Mouse (Mus musculus): ENCODE measurements around the gene Urb1. TPM values are rescaled to one million over a fixed set of nuclear protein-coding genes. Genes with fewer than 3 reads are reported as not detected.

Gene Urb1
- polyA plus RNA-seq, 1 experiment from 2014 or later: 11.6 TPM

- Histone ChIP-seq H3K4me3 (replicated peaks; ENCODE audit: low read depth, low read length) (no peak within 1 kb of the TSS), H3K36me3 (ENCODE audit: control insufficient read depth, insufficient read depth, low read length) (no peaks in the 10 kb centered on the region), H3K27ac (replicated peaks; ENCODE audit: low read depth, low read length) (no peak within 1 kb of the TSS), H3K4me1 (ENCODE audit: control insufficient read depth, insufficient read depth, low read length) (no peaks in the 10 kb centered on the region; the same call in 1 of the 2 replicates), H3K4me2 (ENCODE audit: low read length) (no peak within 1 kb of the TSS), H3K9ac (replicated peaks; ENCODE audit: low read length) (no peak within 1 kb of the TSS), H3K27me3 (ENCODE audit: control insufficient read depth, insufficient read depth, low read length) (no peaks in the 10 kb centered on the region), H3K9me3 (ENCODE audit: control insufficient read depth, low read length) (no peaks in the 10 kb centered on the region)
- DNase-seq: no peak
- 88% methylated on average over 26 of the region's 26 CpGs for WGBS
- ATAC-seq (ENCODE audit: low FRiP score, low TSS enrichment): no peak
Observed at GRCm38 (mm10) chr16:90738092-90738956, 71.9 kb downstream of the Urb1 start, which contains the start of gene Mrap. TSS of gene Mrap (plus strand) at chr16:90738207.

- H3K36me3 ChIP-seq (ENCODE audit: control insufficient read depth, insufficient read depth, low read length): no peaks in the 10 kb centered on the region
- DNase-seq (no peak), ATAC-seq (ENCODE audit: low FRiP score, low TSS enrichment) (no peak)
- no peaks in the 10 kb centered on the region for H3K9me3 ChIP-seq (ENCODE audit: control insufficient read depth, low read length)
- no peak overlapping the region for H3K9ac ChIP-seq (replicated peaks; ENCODE audit: low read length)
- no peak overlapping the region for H3K4me2 ChIP-seq (ENCODE audit: low read length)
- H3K4me1 ChIP-seq (ENCODE audit: control insufficient read depth, insufficient read depth, low read length): no peaks in the 10 kb centered on the region
- H3K27me3 ChIP-seq (ENCODE audit: control insufficient read depth, insufficient read depth, low read length): no peaks in the 10 kb centered on the region
- no peak overlapping the region for H3K27ac ChIP-seq (replicated peaks; ENCODE audit: low read depth, low read length)
- no peak overlapping the region for H3K4me3 ChIP-seq (replicated peaks; ENCODE audit: low read depth, low read length)
- WGBS: 77% methylated on average over 10 of the region's 10 CpGs
Observed at GRCm38 (mm10) chr16:90736672-90737270, 73.4 kb downstream of the Urb1 start.

GRCm38 (mm10) chr16:90735611-90736010 lies 74.6 kb downstream of the Urb1 start:
- no peak for DNase-seq
- Histone ChIP-seq H3K36me3 (ENCODE audit: control insufficient read depth, insufficient read depth, low read length) (no peaks in the 10 kb centered on the region), H3K9ac (replicated peaks; ENCODE audit: low read length) (no peak overlapping the region), H3K4me2 (ENCODE audit: low read length) (no peak overlapping the region), H3K27me3 (ENCODE audit: control insufficient read depth, insufficient read depth, low read length) (no peaks in the 10 kb centered on the region), H3K9me3 (ENCODE audit: control insufficient read depth, low read length) (peaks cover 3% of the 10 kb centered on the region; the same call in 1 of the 2 replicates), H3K27ac (replicated peaks; ENCODE audit: low read depth, low read length) (no peak overlapping the region), H3K4me3 (replicated peaks; ENCODE audit: low read depth, low read length) (no peak overlapping the region), H3K4me1 (ENCODE audit: control insufficient read depth, insufficient read depth, low read length) (no peaks in the 10 kb centered on the region)
- ATAC-seq (ENCODE audit: low FRiP score, low TSS enrichment): no peak
- WGBS: 82% methylated on average over 4 of the region's 4 CpGs

GRCm38 (mm10) chr16:90727233-90728115 lies 82.7 kb downstream of the Urb1 start, which contains the start of gene Mis18a:
TSS of gene Mis18a (minus strand) at chr16:90727404.
- peak; percentile 95 for ATAC-seq (ENCODE audit: low FRiP score, low TSS enrichment)

GRCm38 (mm10) chr16:90726600-90727227 lies 83.5 kb downstream of the Urb1 start:
- Histone ChIP-seq H3K27me3 (ENCODE audit: control insufficient read depth, insufficient read depth, low read length) (no peaks in the 10 kb centered on the region), H3K27ac (replicated peaks; ENCODE audit: low read depth, low read length) (no peak overlapping the region), H3K9me3 (ENCODE audit: control insufficient read depth, low read length) (peaks cover 3% of the 10 kb centered on the region; the same call in 1 of the 2 replicates), H3K4me2 (ENCODE audit: low read length) (peak overlapping the region; percentile 86), H3K4me3 (replicated peaks; ENCODE audit: low read depth, low read length) (peak overlapping the region; percentile 69), H3K4me1 (ENCODE audit: control insufficient read depth, insufficient read depth, low read length) (peaks cover 5% of the 10 kb centered on the region; the same call in 1 of the 2 replicates), H3K36me3 (ENCODE audit: control insufficient read depth, insufficient read depth, low read length) (0 out of 2 replicates have a peak, but pooled peaks cover 4% of the 10 kb centered on the region), H3K9ac (replicated peaks; ENCODE audit: low read length) (peak overlapping the region; percentile 44; the same call in 1 of the 2 replicates)
- DNase-seq: no peak
- ATAC-seq (ENCODE audit: low FRiP score, low TSS enrichment): peak; percentile 62
- 7% methylated on average over 38 of the region's 38 CpGs for WGBS

More at GRCm38 (mm10) chr16:90727233-90728115, 82.7 kb downstream of the Urb1 start, which contains the start of gene Mis18a:
- Histone ChIP-seq H3K36me3 (ENCODE audit: control insufficient read depth, insufficient read depth, low read length) (no peaks in the 10 kb centered on the region), H3K4me1 (ENCODE audit: control insufficient read depth, insufficient read depth, low read length) (peaks cover 5% of the 10 kb centered on the region; the same call in 1 of the 2 replicates), H3K4me3 (replicated peaks; ENCODE audit: low read depth, low read length) (peak within 1 kb of the TSS; percentile 69), H3K27me3 (ENCODE audit: control insufficient read depth, insufficient read depth, low read length) (no peaks in the 10 kb centered on the region), H3K9me3 (ENCODE audit: control insufficient read depth, low read length) (peaks cover 3% of the 10 kb centered on the region; the same call in 1 of the 2 replicates), H3K4me2 (ENCODE audit: low read length) (peak within 1 kb of the TSS; percentile 86), H3K27ac (replicated peaks; ENCODE audit: low read depth, low read length) (peak within 1 kb of the TSS; percentile 65), H3K9ac (replicated peaks; ENCODE audit: low read length) (peak within 1 kb of the TSS; percentile 68)
- peak; percentile 99 for DNase-seq
- WGBS: 1% methylated on average over 53 of the region's 53 CpGs

- H3K4me3 ChIP-seq (replicated peaks; ENCODE audit: low read depth, low read length): no peak overlapping the region
- no peaks in the 10 kb centered on the region for H3K27me3 ChIP-seq (ENCODE audit: control insufficient read depth, insufficient read depth, low read length)
Observed at GRCm38 (mm10) chr16:90724051-90724450, 86.2 kb downstream of the Urb1 start.

GRCm38 (mm10) chr16:90710313-90710712 lies 99.9 kb downstream of the Urb1 start:
- Histone ChIP-seq H3K27me3 (ENCODE audit: control insufficient read depth, insufficient read depth, low read length) (peaks cover 5% of the 10 kb centered on the region; the same call in 1 of the 2 replicates), H3K4me1 (ENCODE audit: control insufficient read depth, insufficient read depth, low read length) (peaks cover 24% of the 10 kb centered on the region), H3K9ac (replicated peaks; ENCODE audit: low read length) (peak overlapping the region; percentile 55), H3K4me2 (ENCODE audit: low read length) (peak overlapping the region; percentile 59), H3K36me3 (ENCODE audit: control insufficient read depth, insufficient read depth, low read length) (no peaks in the 10 kb centered on the region), H3K4me3 (replicated peaks; ENCODE audit: low read depth, low read length) (peak overlapping the region; percentile 28), H3K27ac (replicated peaks; ENCODE audit: low read depth, low read length) (peak overlapping the region; percentile 90), H3K9me3 (ENCODE audit: control insufficient read depth, low read length) (no peaks in the 10 kb centered on the region)
- WGBS: 54% methylated on average over 12 of the region's 12 CpGs
- peak; percentile 64 for DNase-seq
- ATAC-seq (ENCODE audit: low FRiP score, low TSS enrichment): peak; percentile 13; the same call in 1 of the 2 replicates

More at GRCm38 (mm10) chr16:90724051-90724450, 86.2 kb downstream of the Urb1 start:
- Histone ChIP-seq H3K4me2 (ENCODE audit: low read length) (no peak overlapping the region), H3K36me3 (ENCODE audit: control insufficient read depth, insufficient read depth, low read length) (peaks cover 20% of the 10 kb centered on the region; the same call in 1 of the 2 replicates), H3K9ac (replicated peaks; ENCODE audit: low read length) (no peak overlapping the region), H3K9me3 (ENCODE audit: control insufficient read depth, low read length) (no peaks in the 10 kb centered on the region), H3K4me1 (ENCODE audit: control insufficient read depth, insufficient read depth, low read length) (peaks cover 5% of the 10 kb centered on the region; the same call in 1 of the 2 replicates), H3K27ac (replicated peaks; ENCODE audit: low read depth, low read length) (no peak overlapping the region)
- no peak for ATAC-seq (ENCODE audit: low FRiP score, low TSS enrichment)
- 90% methylated on average over 4 of the region's 4 CpGs for WGBS
- DNase-seq: no peak

All from midbrain, embryonic 14.5 days (tissue).